Mouse (Mus musculus): ENCODE measurements around the gene Gns.

Gene Gns

GRCm38 (mm10) chr10:121403104-121403503 lies 38.2 kb downstream of the Gns start:
- in situ Hi-C loops (cut with MboI, MseI): no loop called here

DNA sequence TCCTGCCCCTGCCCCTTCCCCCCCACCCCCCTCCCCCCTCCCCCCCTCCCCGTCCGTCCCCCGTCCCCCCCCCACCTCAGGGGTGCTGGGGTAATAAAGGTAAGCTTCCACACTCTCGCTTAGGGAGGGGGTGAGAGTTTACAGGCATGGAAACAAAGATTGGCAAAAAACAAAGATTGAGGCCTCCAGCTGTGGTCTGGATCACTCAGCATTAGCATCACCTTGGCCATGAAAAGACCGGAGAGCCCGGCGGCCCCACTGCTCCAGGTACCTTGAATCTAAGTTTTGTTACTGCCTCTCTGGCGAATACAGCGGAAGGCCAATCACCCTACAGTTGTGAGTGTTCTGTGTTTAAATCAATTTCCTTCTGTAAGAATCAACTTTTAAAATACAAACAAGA lies 39.1 kb downstream of the Gns start:
- in situ Hi-C loops (cut with MboI, MseI): no loop called here

- in situ Hi-C loops (cut with MboI, MseI): no loop called here
Measured at GRCm38 (mm10) chr10:121409717-121410116, 44.8 kb downstream of the Gns start.

- in situ Hi-C loops (cut with MboI, MseI): no loop called here
Measured at GRCm38 (mm10) chr10:121411721-121412455, 47.0 kb downstream of the Gns start.

DNA sequence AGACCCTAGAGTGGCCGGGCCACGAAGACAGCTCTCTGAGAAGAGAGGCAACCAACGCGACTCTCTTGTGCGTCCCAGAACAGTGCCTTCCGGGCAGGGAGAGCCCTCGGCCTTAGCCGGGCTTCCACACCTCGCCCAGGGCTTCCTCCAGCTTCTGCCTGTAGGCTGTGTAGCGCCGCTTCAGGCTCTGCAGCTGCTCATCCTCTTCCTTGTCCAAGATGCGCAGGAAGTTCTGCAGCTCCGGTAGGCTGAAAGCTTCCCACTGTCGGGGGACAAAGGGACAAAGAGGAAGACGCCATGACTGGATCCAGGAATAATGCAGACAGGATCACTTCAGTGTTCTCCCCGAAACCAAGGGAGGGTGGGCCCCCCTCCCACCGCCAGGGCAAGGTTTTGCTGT lies 47.9 kb downstream of the Gns start:
- in situ Hi-C loops (cut with MboI, MseI): no loop called here

DNA sequence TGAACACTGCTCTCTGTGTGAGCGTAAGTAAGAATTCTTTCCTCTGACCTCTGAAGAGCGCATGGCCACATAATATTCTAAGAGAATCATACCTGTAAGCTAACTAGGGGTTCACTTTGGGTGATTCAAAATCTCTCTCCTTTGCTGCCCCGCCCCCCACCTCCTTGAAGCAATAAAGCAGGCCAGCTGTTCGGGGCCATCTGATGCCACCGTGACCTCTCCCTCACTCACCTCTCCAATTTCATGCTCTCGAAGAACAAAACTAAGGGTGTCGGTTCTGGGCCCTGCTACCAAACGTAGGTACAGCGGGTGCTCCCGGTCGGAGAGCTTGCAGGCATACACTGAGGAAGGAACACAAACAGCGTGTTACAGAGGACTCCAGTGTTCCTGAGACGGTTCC lies 49.2 kb downstream of the Gns start:
- in situ Hi-C loops (cut with MboI, MseI): no loop called here

DNA sequence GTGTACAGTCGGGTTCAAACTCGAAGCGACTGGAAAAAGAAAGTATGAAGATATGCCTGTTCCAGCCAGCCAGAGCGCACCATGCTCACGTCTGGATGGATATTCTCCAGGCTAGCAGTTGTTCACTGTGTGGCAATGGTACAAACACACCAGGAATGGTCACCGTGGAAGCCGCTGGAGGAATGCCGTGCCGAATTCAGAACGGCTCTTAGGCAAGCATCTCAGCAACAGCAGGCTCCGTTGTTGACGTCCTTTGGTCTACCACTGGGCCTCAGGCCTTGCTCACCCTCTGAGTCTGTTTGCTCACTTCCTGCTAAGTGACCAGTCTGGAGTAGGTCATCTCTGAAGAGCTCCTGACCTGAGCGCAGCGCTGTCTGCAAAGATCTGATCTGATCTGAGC lies 53.9 kb downstream of the Gns start:
- in situ Hi-C loops (cut with MboI, MseI): no loop called here

DNA sequence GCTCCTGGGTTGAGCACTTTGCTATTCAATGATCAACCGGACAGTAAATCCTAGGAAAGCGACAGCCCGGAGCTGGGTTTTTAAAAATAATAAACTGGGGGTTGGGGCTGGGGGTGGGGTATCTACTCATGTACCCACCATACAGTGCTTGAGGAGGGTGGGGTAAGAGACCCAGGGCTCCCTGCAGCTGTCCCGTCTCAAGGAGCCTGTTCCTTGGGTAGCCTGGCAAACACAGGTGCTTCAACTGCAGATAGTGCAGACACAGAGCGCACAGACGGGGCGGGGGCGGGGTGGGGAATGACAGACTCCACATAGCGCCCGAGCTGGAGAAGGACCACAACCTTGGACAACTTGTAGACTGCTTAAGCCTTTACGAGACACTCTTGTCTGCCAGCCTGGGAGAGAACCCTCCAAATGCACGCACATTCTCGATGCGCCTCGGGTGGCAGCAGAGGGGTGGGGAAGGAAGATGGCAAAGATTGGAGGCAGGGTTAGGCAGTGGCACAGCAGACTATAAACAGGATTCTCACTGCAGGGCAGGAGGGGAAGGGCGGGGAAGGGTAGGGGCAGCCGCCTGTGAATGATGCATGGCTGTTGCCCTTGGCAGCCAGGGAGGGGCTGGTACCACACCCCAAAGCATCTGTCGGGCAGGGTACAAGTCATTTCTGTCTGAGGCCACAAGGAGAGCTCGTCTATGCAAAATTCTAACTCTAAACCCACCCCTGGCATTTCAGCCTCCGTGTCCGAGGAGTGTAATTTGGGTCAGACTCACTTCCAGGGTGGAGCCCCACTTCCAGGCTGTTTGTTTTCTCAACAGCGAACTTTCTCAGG lies 55.0 kb downstream of the Gns start:
- in situ Hi-C loops (cut with MboI, MseI): no loop called here

DNA sequence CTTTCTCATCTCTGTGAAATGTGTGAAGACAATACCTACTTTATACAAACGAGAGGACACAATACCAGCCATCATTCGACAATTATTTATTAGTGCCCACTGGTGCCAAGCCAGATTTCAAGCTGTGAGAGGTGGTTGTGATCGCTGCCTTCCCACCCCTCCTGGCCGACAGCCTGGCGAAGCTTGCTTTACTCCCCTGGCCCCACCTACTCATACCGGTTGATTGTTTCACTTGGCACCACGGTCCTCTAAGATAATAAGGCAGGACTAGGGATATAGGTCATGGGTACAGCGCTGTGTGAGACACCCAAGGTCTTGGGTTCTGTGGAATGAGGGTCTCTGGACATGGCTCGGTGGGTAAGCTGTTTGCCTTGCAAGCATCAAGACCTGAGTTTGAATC lies 56.1 kb downstream of the Gns start:
- in situ Hi-C loops (cut with MboI, MseI): no loop called here

DNA sequence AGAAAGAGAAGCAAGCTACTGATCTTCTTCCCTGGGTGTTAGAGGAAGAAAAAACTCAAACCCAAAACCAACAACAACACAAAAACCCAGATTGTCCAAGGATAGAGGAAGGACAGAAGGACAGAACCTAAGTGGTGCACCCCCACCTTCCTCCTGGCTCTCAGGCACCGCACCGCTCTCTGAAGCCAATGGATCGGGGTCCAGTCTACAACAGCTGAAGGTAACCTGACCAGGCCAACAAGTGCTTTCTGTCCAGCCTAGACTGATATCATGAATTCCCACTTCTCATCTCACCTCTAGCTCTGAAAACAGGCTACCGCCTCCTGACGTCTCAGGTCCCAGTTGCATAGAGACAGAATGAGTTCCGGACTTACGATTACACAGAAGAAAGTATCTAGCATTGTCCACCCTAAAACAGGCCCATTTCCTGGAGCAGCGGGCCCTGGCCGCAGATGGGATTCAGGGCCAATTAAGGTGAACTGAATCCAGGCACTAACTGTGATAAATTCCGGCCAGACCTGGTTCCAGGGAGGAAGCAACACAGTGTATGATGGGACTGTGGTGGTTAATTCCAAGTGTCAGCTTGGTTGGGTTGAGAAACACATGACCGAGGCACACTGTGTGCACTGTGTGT lies 56.9 kb downstream of the Gns start:
- in situ Hi-C loops (cut with MboI, MseI): no loop called here

- in situ Hi-C loops (cut with MboI, MseI): no loop called here
Measured at GRCm38 (mm10) chr10:121422294-121422693, 57.4 kb downstream of the Gns start.

DNA sequence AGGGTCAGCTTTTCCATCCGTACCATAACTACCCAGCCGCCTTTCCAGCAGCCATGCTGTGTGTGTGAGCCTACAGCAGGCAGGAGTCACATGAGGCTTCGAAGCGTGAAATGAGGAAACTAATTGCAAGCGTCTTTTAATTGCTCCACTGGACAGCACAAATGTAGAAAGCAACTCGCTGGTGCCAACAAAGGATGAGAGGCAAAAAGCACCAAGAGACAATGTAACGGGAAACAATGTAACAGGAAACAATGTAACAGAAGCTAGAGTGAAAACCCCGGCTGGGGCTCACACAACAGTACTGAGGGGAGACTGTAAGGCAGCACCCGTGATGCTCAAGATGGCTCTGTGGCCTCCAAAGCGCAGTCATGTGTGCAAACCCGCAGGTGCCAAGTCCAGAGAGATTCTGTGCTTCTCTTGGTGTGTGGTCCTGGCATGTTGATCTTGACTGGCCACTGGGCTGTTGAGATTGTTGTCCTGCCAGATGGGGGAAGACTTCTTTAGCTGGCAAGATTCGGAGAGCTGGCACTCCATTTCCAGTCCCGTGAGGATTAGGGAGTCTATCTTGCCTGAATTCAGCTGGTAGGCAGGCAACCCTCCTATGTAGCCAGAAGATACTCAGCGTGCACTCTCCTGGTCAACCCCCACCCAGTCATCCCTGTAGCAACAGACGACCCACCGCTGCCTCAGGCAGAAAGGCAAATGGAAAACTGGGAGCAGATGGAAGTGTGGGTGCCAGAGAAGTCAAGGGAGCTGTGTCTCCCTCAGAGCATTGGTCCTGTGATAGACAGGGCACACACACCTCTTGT lies 58.9 kb downstream of the Gns start:
- in situ Hi-C loops (cut with MboI, MseI): no loop called here

DNA sequence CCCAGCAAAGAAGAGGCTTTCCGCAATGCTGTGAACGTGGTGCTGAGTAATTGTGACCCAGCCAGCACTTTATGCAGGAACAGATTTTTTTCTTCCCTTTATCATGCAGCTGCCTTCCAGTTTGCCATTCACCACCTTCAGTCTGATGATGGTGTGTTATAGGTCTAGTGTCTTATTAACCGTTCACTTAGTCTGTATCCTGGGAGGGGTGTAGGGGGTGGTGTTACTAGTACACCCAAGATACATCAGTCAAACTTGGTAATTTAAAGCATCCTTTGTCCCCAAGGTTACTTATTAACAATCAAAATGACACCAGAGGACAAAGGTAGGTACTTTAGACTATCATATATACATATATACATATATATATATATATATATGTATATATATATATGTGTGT lies 59.6 kb downstream of the Gns start:
- in situ Hi-C loops (cut with MboI, MseI): no loop called here

GRCm38 (mm10) chr10:121425079-121425478 lies 60.2 kb downstream of the Gns start:
- in situ Hi-C loops (cut with MboI, MseI): loop anchor here (5.0 kb wide), 2 partner anchors 42 to 82 kb away; no protein-coding TSS in a partner anchor

DNA sequence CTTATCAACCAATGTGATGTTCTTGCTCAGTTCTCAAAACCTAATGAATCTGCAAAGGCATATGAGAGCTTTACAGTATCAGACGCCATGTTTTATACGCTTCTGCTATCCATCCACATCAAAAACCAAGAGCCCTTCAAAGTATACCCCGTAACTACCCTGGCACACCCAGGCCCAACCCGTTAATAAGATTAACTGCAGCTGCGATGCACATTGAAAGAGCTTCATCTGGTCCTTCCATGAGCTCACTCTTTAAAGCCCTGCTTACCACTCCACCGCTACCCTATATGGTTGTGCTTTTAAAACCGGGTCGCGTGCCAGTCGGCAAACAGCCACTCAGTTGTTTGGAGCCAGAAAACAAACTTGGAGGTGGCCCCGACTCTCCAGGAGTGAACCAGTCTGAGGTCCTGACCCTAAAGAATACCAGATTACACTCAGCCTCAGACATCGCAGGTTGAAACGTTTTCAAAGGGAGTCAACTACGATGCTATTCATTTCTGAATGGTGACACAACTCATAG lies 60.7 kb downstream of the Gns start:
- in situ Hi-C loops (cut with MboI, MseI): loop anchor here (5.0 kb wide), 2 partner anchors 42 to 82 kb away; no protein-coding TSS in a partner anchor

DNA sequence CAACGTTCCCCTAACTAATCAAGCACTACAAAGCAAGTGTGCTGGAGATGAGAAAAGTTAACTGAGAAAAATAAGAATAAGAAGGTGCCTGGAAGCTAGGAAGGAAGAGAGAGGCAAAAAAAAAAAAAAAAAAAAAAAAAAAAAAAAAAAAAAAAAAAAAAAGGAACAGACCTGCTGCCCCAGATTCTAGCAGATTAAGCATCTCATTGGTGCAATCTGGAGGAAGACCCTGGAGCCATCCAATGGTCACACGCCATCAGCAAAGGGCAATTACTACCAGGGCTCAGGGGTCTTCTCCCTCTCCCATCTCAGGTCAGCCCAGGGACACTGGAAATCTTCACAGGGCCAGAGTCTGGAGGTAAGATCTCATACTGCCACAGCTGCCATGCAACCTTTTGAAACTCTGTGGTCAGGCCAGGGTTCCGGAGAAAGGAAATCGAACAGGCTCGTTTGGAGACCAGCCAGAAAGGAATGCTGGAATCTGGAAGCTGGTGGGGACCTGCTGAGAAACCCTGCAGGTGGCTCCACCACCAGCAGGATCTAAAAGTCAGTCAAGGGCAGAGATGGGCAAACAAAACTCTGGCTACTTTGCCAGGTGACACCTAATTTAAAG lies 61.7 kb downstream of the Gns start:
- in situ Hi-C loops (cut with MboI, MseI): loop anchor here (5.0 kb wide), 2 partner anchors 41 to 81 kb away; no protein-coding TSS in a partner anchor

GRCm38 (mm10) chr10:121427136-121427535 lies 62.2 kb downstream of the Gns start:
- in situ Hi-C loops (cut with MboI, MseI): loop anchor here (5.0 kb wide), 2 partner anchors 40 to 80 kb away; no protein-coding TSS in a partner anchor

DNA sequence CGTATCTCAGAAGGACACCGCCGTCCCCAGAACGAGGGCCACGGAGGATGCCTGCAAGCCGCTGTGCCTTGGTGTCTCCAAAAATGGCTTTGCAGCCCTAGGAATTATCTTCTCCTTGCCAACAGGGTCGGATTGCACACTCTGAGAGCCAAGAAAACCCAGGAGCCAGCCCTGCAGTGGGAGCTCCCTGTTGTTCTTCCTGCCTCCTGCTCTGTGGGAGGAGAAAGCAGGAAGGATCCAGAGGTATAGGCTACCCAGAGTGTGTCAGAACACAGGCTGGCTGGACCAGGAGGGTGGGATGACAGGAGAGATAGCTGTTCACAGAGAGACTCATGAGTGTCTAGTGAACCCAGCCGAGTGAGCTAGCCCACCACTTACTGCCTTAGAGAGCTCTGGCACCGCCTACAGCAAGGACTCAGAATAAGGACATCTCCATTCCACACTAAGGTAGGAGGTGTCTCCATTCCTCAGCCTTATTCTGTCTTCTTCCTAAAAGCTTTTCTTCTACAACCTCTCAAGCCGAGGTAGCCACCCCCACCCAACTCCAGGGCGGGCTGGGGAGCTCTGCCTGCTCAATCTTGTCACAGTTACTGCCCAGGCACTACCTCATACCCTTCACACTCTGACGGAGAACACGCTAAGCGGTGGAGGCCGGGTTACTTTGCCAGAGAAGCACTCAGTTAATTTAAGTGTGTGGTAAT lies 63.3 kb downstream of the Gns start:
- in situ Hi-C loops (cut with MboI, MseI): loop anchor here (5.0 kb wide), 2 partner anchors 39 to 79 kb away; no protein-coding TSS in a partner anchor

GRCm38 (mm10) chr10:121429089-121429488 lies 64.2 kb downstream of the Gns start:
- in situ Hi-C loops (cut with MboI, MseI): loop anchor here (5.0 kb wide), 2 partner anchors 38 to 78 kb away; no protein-coding TSS in a partner anchor

DNA sequence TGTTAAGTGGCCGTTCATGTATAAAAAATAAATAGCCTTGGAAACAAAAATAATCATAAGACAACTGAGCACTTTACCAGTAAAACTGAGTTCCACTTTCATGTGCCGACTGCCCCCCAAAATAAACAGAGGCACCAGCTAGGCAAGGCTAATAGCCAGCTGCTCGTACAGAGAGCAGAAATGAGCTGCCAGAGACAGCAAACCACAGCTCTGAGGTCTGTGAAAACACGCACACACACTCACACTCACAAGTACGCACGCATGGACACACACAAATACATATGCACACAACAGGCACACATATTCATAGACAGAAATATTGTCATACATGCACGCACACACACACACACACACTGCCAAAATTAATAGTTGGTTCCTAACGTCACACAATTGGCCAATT lies 64.7 kb downstream of the Gns start:
- in situ Hi-C loops (cut with MboI, MseI): loop anchor here (5.0 kb wide), 2 partner anchors 38 to 78 kb away; no protein-coding TSS in a partner anchor
